Mouse (Mus musculus): ENCODE measurements around the gene Chchd10. TPM values are rescaled to one million over a fixed set of nuclear protein-coding genes. Genes with fewer than 3 reads are reported as not detected.

Chchd10 gene
- polyA plus RNA-seq, 1 experiment from 2014 or later, result 5.7 TPM

- Histone ChIP-seq H3K27me3 (no peaks in the 10 kb centered on the region), H3K4me1 (no peaks in the 10 kb centered on the region), H3K4me2 (replicated peaks) (no peak overlapping the region), H3K9me3 (no peaks in the 10 kb centered on the region), H3K9ac (replicated peaks) (no peak overlapping the region), H3K4me3 (no peak overlapping the region), H3K36me3 (peaks cover 96% of the 10 kb centered on the region), H3K27ac (replicated peaks) (no peak overlapping the region)
- no peak for ATAC-seq (ENCODE audit: low FRiP score, low read depth)
- 88% methylated on average over 5 of the region's 5 CpGs for WGBS
Measured at GRCm38 (mm10) chr10:75904391-75904790, 28.5 kb upstream of the Chchd10 start.

- Histone ChIP-seq H3K4me2 (replicated peaks) (no peak overlapping the region), H3K27me3 (no peaks in the 10 kb centered on the region), H3K9ac (replicated peaks) (no peak overlapping the region), H3K27ac (replicated peaks) (no peak overlapping the region), H3K9me3 (no peaks in the 10 kb centered on the region), H3K36me3 (peaks cover 96% of the 10 kb centered on the region), H3K4me1 (no peaks in the 10 kb centered on the region), H3K4me3 (no peak overlapping the region)
- no peak for ATAC-seq (ENCODE audit: low FRiP score, low read depth)
- 96% methylated on average over 4 of the region's 4 CpGs for WGBS
Measured at GRCm38 (mm10) chr10:75906882-75907281, 26.0 kb upstream of the Chchd10 start.

GRCm38 (mm10) chr10:75910698-75911097 lies 22.2 kb upstream of the Chchd10 start:
- Histone ChIP-seq H3K4me2 (replicated peaks) (no peak overlapping the region), H3K4me3 (no peak overlapping the region), H3K27ac (replicated peaks) (no peak overlapping the region), H3K27me3 (no peaks in the 10 kb centered on the region), H3K9ac (replicated peaks) (no peak overlapping the region), H3K4me1 (no peaks in the 10 kb centered on the region), H3K9me3 (no peaks in the 10 kb centered on the region), H3K36me3 (peaks cover 90% of the 10 kb centered on the region)
- 90% methylated on average over 2 of the region's 2 CpGs for WGBS
- ATAC-seq (ENCODE audit: low FRiP score, low read depth), result no peak

- Histone ChIP-seq H3K9ac (replicated peaks) (no peak overlapping the region), H3K9me3 (no peaks in the 10 kb centered on the region), H3K27me3 (no peaks in the 10 kb centered on the region), H3K36me3 (peaks cover 78% of the 10 kb centered on the region), H3K4me1 (peaks cover under 1% of the 10 kb centered on the region; the same call in 1 of the 2 replicates), H3K4me2 (replicated peaks) (no peak overlapping the region), H3K27ac (replicated peaks) (no peak overlapping the region), H3K4me3 (no peak overlapping the region)
- WGBS, result 81% methylated on average over 6 of the region's 6 CpGs
- ATAC-seq (ENCODE audit: low FRiP score, low read depth), result no peak
Measured at GRCm38 (mm10) chr10:75913013-75913589, 19.8 kb upstream of the Chchd10 start.

- no peak for ATAC-seq (ENCODE audit: low FRiP score, low read depth)
- H3K9me3 ChIP-seq, result no peaks in the 10 kb centered on the region
- H3K4me1 ChIP-seq, result peaks cover 23% of the 10 kb centered on the region
- H3K4me2 ChIP-seq (replicated peaks), result no peak overlapping the region
- no peaks in the 10 kb centered on the region for H3K27me3 ChIP-seq
- H3K36me3 ChIP-seq, result peaks cover 66% of the 10 kb centered on the region
- 87% methylated on average over 7 of the region's 7 CpGs for WGBS
- no peak overlapping the region for H3K27ac ChIP-seq (replicated peaks)
- no peak overlapping the region for H3K9ac ChIP-seq (replicated peaks)
- no peak overlapping the region for H3K4me3 ChIP-seq
Measured at GRCm38 (mm10) chr10:75915557-75915956, 17.4 kb upstream of the Chchd10 start.

GRCm38 (mm10) chr10:75916840-75917239 lies 16.1 kb upstream of the Chchd10 start:
- no peak for ATAC-seq (ENCODE audit: low FRiP score, low read depth)
- Histone ChIP-seq H3K27me3 (no peaks in the 10 kb centered on the region), H3K4me2 (replicated peaks) (no peak overlapping the region), H3K9ac (replicated peaks) (no peak overlapping the region), H3K36me3 (peaks cover 53% of the 10 kb centered on the region), H3K27ac (replicated peaks) (no peak overlapping the region), H3K9me3 (no peaks in the 10 kb centered on the region), H3K4me1 (peaks cover 25% of the 10 kb centered on the region), H3K4me3 (no peak overlapping the region)
- WGBS, result 86% methylated on average over 8 of the region's 8 CpGs

- H3K4me3 ChIP-seq, result no peak overlapping the region
- H3K36me3 ChIP-seq, result peaks cover 36% of the 10 kb centered on the region
- WGBS, result 92% methylated on average over 5 of the region's 5 CpGs
- H3K9ac ChIP-seq (replicated peaks), result no peak overlapping the region
- no peaks in the 10 kb centered on the region for H3K27me3 ChIP-seq
- ATAC-seq (ENCODE audit: low FRiP score, low read depth), result no peak
- H3K27ac ChIP-seq (replicated peaks), result no peak overlapping the region
- no peak overlapping the region; the same call in 1 of the 2 replicates for H3K4me2 ChIP-seq (replicated peaks)
- peaks cover 37% of the 10 kb centered on the region for H3K4me1 ChIP-seq
- H3K9me3 ChIP-seq, result no peaks in the 10 kb centered on the region
Measured at GRCm38 (mm10) chr10:75919026-75919425, 13.9 kb upstream of the Chchd10 start.

- Histone ChIP-seq H3K36me3 (peaks cover 25% of the 10 kb centered on the region), H3K27me3 (no peaks in the 10 kb centered on the region), H3K4me2 (replicated peaks) (peak within 1 kb of the TSS; percentile 78), H3K9ac (replicated peaks) (peak within 1 kb of the TSS; percentile 95), H3K9me3 (no peaks in the 10 kb centered on the region), H3K27ac (replicated peaks) (peak within 1 kb of the TSS; percentile 97), H3K4me3 (peak within 1 kb of the TSS; percentile 87), H3K4me1 (peaks cover 37% of the 10 kb centered on the region)
- peak; percentile 88 for ATAC-seq (ENCODE audit: low FRiP score, low read depth)
- under 1% methylated on average over 76 of the region's 76 CpGs for WGBS
Measured at GRCm38 (mm10) chr10:75921026-75921725, 11.8 kb upstream of the Chchd10 start, which contains the start of gene Smarcb1. Gene Smarcb1, minus strand, starts transcription at chr10:75921617.

GRCm38 (mm10) chr10:75921726-75922560 lies 11.0 kb upstream of the Chchd10 start:
- Histone ChIP-seq H3K27ac (replicated peaks) (peak overlapping the region; percentile 97), H3K9me3 (no peaks in the 10 kb centered on the region), H3K4me2 (replicated peaks) (peak overlapping the region; percentile 78), H3K27me3 (no peaks in the 10 kb centered on the region), H3K4me3 (peak overlapping the region; percentile 87), H3K36me3 (peaks cover 22% of the 10 kb centered on the region), H3K9ac (replicated peaks) (peak overlapping the region; percentile 95), H3K4me1 (peaks cover 37% of the 10 kb centered on the region)
- peak; percentile 42; the same call in 1 of the 2 replicates for ATAC-seq (ENCODE audit: low FRiP score, low read depth)
- 6% methylated on average over 22 of the region's 22 CpGs for WGBS

GRCm38 (mm10) chr10:75924324-75924723 lies 8.6 kb upstream of the Chchd10 start:
- Histone ChIP-seq H3K4me1 (peaks cover 25% of the 10 kb centered on the region), H3K9ac (replicated peaks) (no peak overlapping the region), H3K36me3 (peaks cover 24% of the 10 kb centered on the region), H3K27me3 (0 out of 2 replicates have a peak, but pooled peaks cover 7% of the 10 kb centered on the region), H3K9me3 (no peaks in the 10 kb centered on the region), H3K4me3 (no peak overlapping the region), H3K27ac (replicated peaks) (no peak overlapping the region), H3K4me2 (replicated peaks) (no peak overlapping the region)
- ATAC-seq (ENCODE audit: low FRiP score, low read depth), result no peak
- WGBS, result 68% methylated on average over 2 of the region's 2 CpGs

GRCm38 (mm10) chr10:75926396-75926795 lies 6.5 kb upstream of the Chchd10 start:
- H3K4me3 ChIP-seq, result no peak overlapping the region
- ATAC-seq (ENCODE audit: low FRiP score, low read depth), result no peak
- H3K9ac ChIP-seq (replicated peaks), result no peak overlapping the region
- peaks cover 20% of the 10 kb centered on the region for H3K4me1 ChIP-seq
- no peak overlapping the region for H3K4me2 ChIP-seq (replicated peaks)
- H3K36me3 ChIP-seq, result peaks cover 23% of the 10 kb centered on the region
- WGBS, result 78% methylated on average over 13 of the region's 13 CpGs
- H3K27ac ChIP-seq (replicated peaks), result no peak overlapping the region
- peaks cover 27% of the 10 kb centered on the region for H3K27me3 ChIP-seq
- no peaks in the 10 kb centered on the region for H3K9me3 ChIP-seq

- 0 out of 2 replicates have a peak overlapping the region, but pooled peaks have one; percentile 19 for H3K4me2 ChIP-seq (replicated peaks)
- 27% methylated on average over 6 of the region's 6 CpGs for WGBS
- peaks cover 22% of the 10 kb centered on the region for H3K36me3 ChIP-seq
- H3K9ac ChIP-seq (replicated peaks), result no peak overlapping the region
- ATAC-seq (ENCODE audit: low FRiP score, low read depth), result no peak
- peaks cover 66% of the 10 kb centered on the region for H3K27me3 ChIP-seq
- H3K4me1 ChIP-seq, result peaks cover 29% of the 10 kb centered on the region
- H3K4me3 ChIP-seq, result no peak overlapping the region
- H3K9me3 ChIP-seq, result no peaks in the 10 kb centered on the region
- no peak overlapping the region for H3K27ac ChIP-seq (replicated peaks)
Measured at GRCm38 (mm10) chr10:75930304-75930703, 2.6 kb upstream of the Chchd10 start.

Data from midbrain, embryonic 12.5 days (tissue).